Mouse (Mus musculus): ENCODE results near the gene Chrna9. TPM values are rescaled to one million over a fixed set of nuclear protein-coding genes. Genes with fewer than 3 reads are reported as not detected.

Gene Chrna9
- polyA plus RNA-seq, 2 experiments, result 0.45 TPM; not detected in 1

GRCm38 (mm10) chr5:65950679-65951512 is 16.2 kb downstream of the Chrna9 start:
- ATAC-seq (ENCODE audit: low FRiP score, low read depth) (peak; percentile 32; the same call in 1 of the 2 replicates), DNase-seq (ENCODE audit: low spot score) (peak; percentile 44)
- no peak for TF ChIP-seq POLR2A (IDR thresholded peaks at IDR 0.05; ENCODE audit: borderline replicate concordance, extremely low read depth, insufficient read depth, insufficient read length)
- Histone ChIP-seq H3K9me3 (ENCODE audit: control insufficient read depth, low read length) (no peaks in the 10 kb centered on the region), H3K27ac (replicated peaks; ENCODE audit: low read depth, low read length) (peak overlapping the region; percentile 63; the same call in 1 of the 2 replicates), H3K4me1 (ENCODE audit: control insufficient read depth, insufficient read depth, low read length) (0 out of 2 replicates have a peak, but pooled peaks cover 3% of the 10 kb centered on the region), H3K36me3 (ENCODE audit: control insufficient read depth, insufficient read depth, low read length) (no peaks in the 10 kb centered on the region), H3K27me3 (ENCODE audit: control insufficient read depth, insufficient read depth, low read length) (no peaks in the 10 kb centered on the region), H3K4me3 (replicated peaks; ENCODE audit: low read length) (no peak overlapping the region), H3K4me2 (replicated peaks; ENCODE audit: low read depth, low read length, severe bottlenecking) (no peak overlapping the region; the same call in 1 of the 2 replicates), H3K9ac (ENCODE audit: low read depth, low read length, severe bottlenecking) (no peak overlapping the region)
- WGBS, result 57% methylated on average over 18 of the region's 18 CpGs

GRCm38 (mm10) chr5:65951513-65951909 is 16.8 kb downstream of the Chrna9 start:
- TF ChIP-seq POLR2A (IDR thresholded peaks at IDR 0.05; ENCODE audit: borderline replicate concordance, extremely low read depth, insufficient read depth, insufficient read length), result no peak
- H3K9me3 ChIP-seq (ENCODE audit: control insufficient read depth, low read length), result no peaks in the 10 kb centered on the region
- ATAC-seq (ENCODE audit: low FRiP score, low read depth) (no peak), DNase-seq (ENCODE audit: low spot score) (no peak)
- H3K4me1 ChIP-seq (ENCODE audit: control insufficient read depth, insufficient read depth, low read length), result 0 out of 2 replicates have a peak, but pooled peaks cover 3% of the 10 kb centered on the region
- no peaks in the 10 kb centered on the region for H3K36me3 ChIP-seq (ENCODE audit: control insufficient read depth, insufficient read depth, low read length)
- H3K27ac ChIP-seq (replicated peaks; ENCODE audit: low read depth, low read length), result no peak overlapping the region
- 76% methylated on average over 4 of the region's 4 CpGs for WGBS
- H3K9ac ChIP-seq (ENCODE audit: low read depth, low read length, severe bottlenecking), result no peak overlapping the region
- no peaks in the 10 kb centered on the region for H3K27me3 ChIP-seq (ENCODE audit: control insufficient read depth, insufficient read depth, low read length)
- H3K4me3 ChIP-seq (replicated peaks; ENCODE audit: low read length), result no peak overlapping the region
- no peak overlapping the region for H3K4me2 ChIP-seq (replicated peaks; ENCODE audit: low read depth, low read length, severe bottlenecking)

- Histone ChIP-seq H3K27ac (replicated peaks; ENCODE audit: low read depth, low read length) (no peak overlapping the region), H3K4me3 (replicated peaks; ENCODE audit: low read length) (no peak overlapping the region), H3K4me2 (replicated peaks; ENCODE audit: low read depth, low read length, severe bottlenecking) (no peak overlapping the region), H3K4me1 (ENCODE audit: control insufficient read depth, insufficient read depth, low read length) (0 out of 2 replicates have a peak, but pooled peaks cover 3% of the 10 kb centered on the region), H3K9ac (ENCODE audit: low read depth, low read length, severe bottlenecking) (no peak overlapping the region), H3K36me3 (ENCODE audit: control insufficient read depth, insufficient read depth, low read length) (no peaks in the 10 kb centered on the region), H3K9me3 (ENCODE audit: control insufficient read depth, low read length) (no peaks in the 10 kb centered on the region), H3K27me3 (ENCODE audit: control insufficient read depth, insufficient read depth, low read length) (no peaks in the 10 kb centered on the region)
- 89% methylated on average over 16 of the region's 16 CpGs for WGBS
- ATAC-seq (ENCODE audit: low FRiP score, low read depth) (no peak), DNase-seq (ENCODE audit: low spot score) (no peak)
- no peak for TF ChIP-seq POLR2A (IDR thresholded peaks at IDR 0.05; ENCODE audit: borderline replicate concordance, extremely low read depth, insufficient read depth, insufficient read length)
Measured at GRCm38 (mm10) chr5:65954130-65955080, 19.7 kb downstream of the Chrna9 start.

DNA sequence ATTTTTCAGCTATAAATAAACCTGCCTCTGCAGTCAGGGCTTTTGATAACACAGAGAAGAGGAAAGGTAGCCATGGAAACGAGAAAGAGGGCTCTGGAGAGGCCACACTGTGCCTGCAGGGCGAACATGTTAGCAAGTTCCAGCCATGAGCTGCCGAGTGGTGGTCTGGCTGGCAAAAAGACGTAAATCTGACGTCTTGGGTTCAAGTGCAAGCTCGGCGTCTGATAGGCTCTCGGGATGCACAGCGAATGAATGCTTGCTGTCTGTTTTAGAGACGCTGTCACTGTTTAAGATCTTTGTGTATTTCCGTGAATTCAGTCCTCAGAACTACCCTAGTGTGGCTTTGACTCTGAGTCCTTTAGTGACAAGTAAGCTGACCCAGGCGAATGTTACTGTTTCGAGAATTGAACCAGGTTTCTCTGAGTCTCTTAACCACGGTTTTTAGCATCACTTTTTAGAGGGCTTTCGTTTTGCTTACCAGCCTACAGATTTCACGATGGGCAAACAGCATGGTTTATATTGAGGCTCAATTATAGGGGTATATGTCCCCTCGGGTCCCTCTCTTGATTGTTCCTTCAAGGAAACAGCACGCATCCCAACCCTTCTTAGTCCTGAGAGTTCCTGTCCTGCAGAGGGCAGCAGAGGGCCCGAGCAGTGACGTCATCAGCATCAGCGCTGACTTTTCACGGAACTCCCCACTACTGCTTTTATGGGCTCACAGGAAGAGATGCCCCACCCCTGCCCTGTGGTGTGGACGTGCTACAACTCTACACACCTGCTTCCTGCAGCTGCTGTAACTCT is 20.8 kb downstream of the Chrna9 start:
- no peaks in the 10 kb centered on the region for H3K4me1 ChIP-seq (ENCODE audit: control insufficient read depth, insufficient read depth, low read length)
- peak; percentile 70 for DNase-seq (ENCODE audit: low spot score)
- H3K9ac ChIP-seq (ENCODE audit: low read depth, low read length, severe bottlenecking), result no peak overlapping the region; the same call in 1 of the 2 replicates
- peak; percentile 72 for ATAC-seq (ENCODE audit: low FRiP score, low read depth)
- TF ChIP-seq POLR2A (IDR thresholded peaks at IDR 0.05; ENCODE audit: borderline replicate concordance, extremely low read depth, insufficient read depth, insufficient read length), result no peak
- H3K9me3 ChIP-seq (ENCODE audit: control insufficient read depth, low read length), result no peaks in the 10 kb centered on the region
- WGBS, result 36% methylated on average over 23 of the region's 23 CpGs
- H3K4me3 ChIP-seq (replicated peaks; ENCODE audit: low read length), result peak overlapping the region; percentile 33
- H3K27ac ChIP-seq (replicated peaks; ENCODE audit: low read depth, low read length), result no peak overlapping the region
- H3K36me3 ChIP-seq (ENCODE audit: control insufficient read depth, insufficient read depth, low read length), result no peaks in the 10 kb centered on the region
- H3K4me2 ChIP-seq (replicated peaks; ENCODE audit: low read depth, low read length, severe bottlenecking), result peak overlapping the region; percentile 52
- no peaks in the 10 kb centered on the region for H3K27me3 ChIP-seq (ENCODE audit: control insufficient read depth, insufficient read depth, low read length)
